Mouse (Mus musculus) megakaryocyte, embryonic 14.5 days (primary cell): Measurements from ENCODE around the gene Zfp385b.

Experiments used
- FLI1 ChIP-seq: IDR thresholded peaks from 2 replicates; pipeline ENCODE4 v1.6.1; 2012; ENCODE audit warnings: low read length, inconsistent platforms, mixed read lengths
- GATA1 ChIP-seq: IDR thresholded peaks from 3 replicates; pipeline ENCODE4 v1.6.1; 2012; ENCODE audit warnings: mixed read lengths, low read length, inconsistent platforms, borderline replicate concordance

- TF ChIP-seq GATA1 (no peak), FLI1 (no peak)
Observed at GRCm38 (mm10) chr2:77503674-77504351, 315.6 kb downstream of the Zfp385b start.
